ENCODE assay signal across 21 mouse cellular contexts in the genomic region with DNA sequence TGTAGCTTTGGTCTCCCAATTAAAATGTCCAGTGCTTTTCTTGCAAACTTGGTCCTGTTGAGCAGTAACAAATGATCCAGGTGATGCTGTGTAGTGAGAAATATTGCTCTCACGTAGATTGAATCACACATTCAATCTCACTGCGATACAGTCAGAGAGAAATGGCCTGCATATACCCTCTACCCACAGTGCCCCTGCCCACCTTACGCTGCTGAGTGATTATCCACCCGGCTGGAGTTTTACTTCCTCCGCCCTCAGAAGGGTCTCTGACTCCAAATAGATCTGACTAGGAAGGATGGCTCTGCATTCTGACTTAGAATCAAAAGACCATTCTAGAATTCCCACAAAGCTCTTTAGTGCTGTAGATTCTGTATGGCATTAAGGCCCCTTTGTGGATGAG. TPM values are rescaled to one million over a fixed set of nuclear protein-coding genes. Genes with fewer than 3 reads are reported as not detected.
DNase-seq lines count a peak whose midpoint lies in the region; ATAC-seq lines count a peak whose summit lies in the region.
"Had no signal": no experiment of that assay in that cellular context is flagged by ENCODE, and none has a peak within 500 bp of the region (broad histone marks: within the 10 kb centered on the region; RNA-seq: fewer than 3 reads in every experiment).

No protein-coding gene starts in this region.

- no peak overlapping the region for H3K9ac ChIP-seq in midbrain, embryonic 11.5 days (ENCODE audit: low read length)
- no peak overlapping the region for H3K9ac ChIP-seq in midbrain, embryonic 13.5 days (replicated peaks)
- no peak overlapping the region for H3K9ac ChIP-seq in limb, embryonic 12.5 days (replicated peaks)
- no peak overlapping the region for H3K9ac ChIP-seq in neural tube, embryonic 15.5 days (replicated peaks)
- H3K9ac ChIP-seq: embryonic facial prominence, embryonic 15.5 days had no signal

- H3K4me2 ChIP-seq in midbrain, embryonic 11.5 days: no peak overlapping the region
- no peak overlapping the region for H3K4me2 ChIP-seq in midbrain, embryonic 13.5 days (replicated peaks)
- H3K4me2 ChIP-seq in limb, embryonic 12.5 days: no peak overlapping the region
- no peak overlapping the region for H3K4me2 ChIP-seq in neural tube, embryonic 15.5 days
- H3K4me2 ChIP-seq: embryonic facial prominence, embryonic 15.5 days had no signal

- 0 out of 2 replicates have a peak, but pooled peaks cover 3% of the 10 kb centered on the region for H3K4me1 ChIP-seq in midbrain, embryonic 11.5 days (ENCODE audit: control insufficient read depth, insufficient read depth, low read length)
- peaks cover 14% of the 10 kb centered on the region for H3K4me1 ChIP-seq in midbrain, embryonic 13.5 days (replicated peaks)
- H3K4me1 ChIP-seq in limb, embryonic 10.5 days: peaks cover 19% of the 10 kb centered on the region
- peaks cover 24% of the 10 kb centered on the region for H3K4me1 ChIP-seq in limb, embryonic 12.5 days (replicated peaks)
- H3K4me1 ChIP-seq in neural tube, embryonic 15.5 days: peaks cover 7% of the 10 kb centered on the region
- H3K4me1 ChIP-seq: embryonic facial prominence, embryonic 15.5 days had no signal

- DNase-seq in midbrain, embryonic 11.5 days (ENCODE audit: low spot score, missing footprints): peak; percentile 66
- no peak for DNase-seq in limb, embryonic 10.5 days (ENCODE audit: low spot score)
- no peak for DNase-seq in kidney, adult 8-10 months
- DNase-seq: adrenal gland, adult 8-10 months; adrenal gland, postnatal 36 days; cerebellum, adult 2 months; cerebellum, postnatal 10 days; gastrocnemius, adult 2 months; gastrocnemius, postnatal 36 days; heart, postnatal 10 days; heart, postnatal 4 days had no signal

- no peaks in the 10 kb centered on the region for H3K27me3 ChIP-seq in midbrain, embryonic 11.5 days (ENCODE audit: control insufficient read depth, insufficient read depth, low read length)
- H3K27me3 ChIP-seq in midbrain, embryonic 13.5 days: no peaks in the 10 kb centered on the region; the same call in 1 of the 2 replicates
- 0 out of 2 replicates have a peak, but pooled peaks cover 4% of the 10 kb centered on the region for H3K27me3 ChIP-seq in limb, embryonic 10.5 days (ENCODE audit: low read depth, poor library complexity, severe bottlenecking)
- H3K27me3 ChIP-seq in limb, embryonic 12.5 days: no peaks in the 10 kb centered on the region
- H3K27me3 ChIP-seq in neural tube, embryonic 15.5 days (replicated peaks): no peaks in the 10 kb centered on the region
- H3K27me3 ChIP-seq: embryonic facial prominence, embryonic 15.5 days had no signal

- ATAC-seq in midbrain, embryonic 11.5 days (ENCODE audit: low FRiP score): no peak
- ATAC-seq in midbrain, embryonic 13.5 days: no peak
- no peak for ATAC-seq in limb, embryonic 12.5 days (ENCODE audit: insufficient number of reproducible peaks, insufficient read depth, low FRiP score, low TSS enrichment, low read depth)
- peak; percentile 22; the same call in 1 of the 2 replicates for ATAC-seq in neural tube, embryonic 15.5 days (ENCODE audit: low FRiP score)
- ATAC-seq in inflammation-experienced regulatory T-cells, adult 6 months: no peak
- ATAC-seq: forebrain, embryonic 14.5 days had no signal

- H3K9me3 ChIP-seq in midbrain, embryonic 11.5 days (ENCODE audit: control insufficient read depth, low read length): no peaks in the 10 kb centered on the region
- H3K9me3 ChIP-seq in midbrain, embryonic 13.5 days: no peaks in the 10 kb centered on the region
- no peaks in the 10 kb centered on the region for H3K9me3 ChIP-seq in limb, embryonic 10.5 days (replicated peaks)
- H3K9me3 ChIP-seq in limb, embryonic 12.5 days: no peaks in the 10 kb centered on the region
- no peaks in the 10 kb centered on the region for H3K9me3 ChIP-seq in neural tube, embryonic 15.5 days (replicated peaks)
- H3K9me3 ChIP-seq: embryonic facial prominence, embryonic 15.5 days; forebrain, embryonic 10.5 days; heart, embryonic 10.5 days had no signal

- no peak overlapping the region for H3K27ac ChIP-seq in midbrain, embryonic 11.5 days (ENCODE audit: low read depth, low read length)
- H3K27ac ChIP-seq in midbrain, embryonic 13.5 days: no peak overlapping the region
- H3K27ac ChIP-seq in limb, embryonic 10.5 days: peak overlapping the region; percentile 74
- H3K27ac ChIP-seq in limb, embryonic 12.5 days: peak overlapping the region; percentile 83
- H3K27ac ChIP-seq in neural tube, embryonic 15.5 days (replicated peaks): peak overlapping the region; percentile 37; the same call in 1 of the 2 replicates
- H3K27ac ChIP-seq: embryonic facial prominence, embryonic 15.5 days; gastrocnemius, adult 2 months; heart, embryonic 10.5 days had no signal

- no peaks in the 10 kb centered on the region for H3K36me3 ChIP-seq in midbrain, embryonic 11.5 days (ENCODE audit: control insufficient read depth, insufficient read depth, low read length)
- H3K36me3 ChIP-seq in midbrain, embryonic 13.5 days: no peaks in the 10 kb centered on the region
- no peaks in the 10 kb centered on the region for H3K36me3 ChIP-seq in limb, embryonic 10.5 days
- no peaks in the 10 kb centered on the region for H3K36me3 ChIP-seq in limb, embryonic 12.5 days
- H3K36me3 ChIP-seq in neural tube, embryonic 15.5 days: no peaks in the 10 kb centered on the region
- H3K36me3 ChIP-seq: embryonic facial prominence, embryonic 15.5 days; forebrain, embryonic 10.5 days; heart, embryonic 10.5 days had no signal

- H3K4me3 ChIP-seq in midbrain, embryonic 11.5 days (ENCODE audit: low read depth, low read length): no peak overlapping the region
- no peak overlapping the region for H3K4me3 ChIP-seq in midbrain, embryonic 13.5 days (replicated peaks)
- H3K4me3 ChIP-seq in limb, embryonic 10.5 days: no peak overlapping the region
- H3K4me3 ChIP-seq in limb, embryonic 12.5 days (replicated peaks): no peak overlapping the region
- no peak overlapping the region for H3K4me3 ChIP-seq in neural tube, embryonic 15.5 days (replicated peaks)
- H3K4me3 ChIP-seq: embryonic facial prominence, embryonic 15.5 days; erythroblast, embryonic 14.5 days; forebrain, embryonic 10.5 days; gastrocnemius, adult 2 months; heart, embryonic 10.5 days had no signal

- WGBS in midbrain, embryonic 11.5 days: 84% methylated on average over 5 of the region's 5 CpGs
- WGBS in midbrain, embryonic 13.5 days: 74% methylated on average over 5 of the region's 5 CpGs
- 90% methylated on average over 5 of the region's 5 CpGs for WGBS in limb, embryonic 10.5 days
- 89% methylated on average over 5 of the region's 5 CpGs for WGBS in limb, embryonic 12.5 days
- 49% methylated on average over 5 of the region's 5 CpGs for WGBS in neural tube, embryonic 15.5 days

RNA-seq across cellular contexts. Expression of gene Gm973, which starts 32.4 kb away (rescaled TPM):
- polyA plus RNA-seq in midbrain, embryonic 11.5 days (2014; fragmentation: Nextera tagmentation; extraction: Ambion mirVana): 7.0 and 7.1 TPM in 2 replicates
- 7.2 and 8.8 TPM in 2 replicates for polyA plus RNA-seq in midbrain, embryonic 13.5 days (2015; fragmentation: Nextera tagmentation; extraction: Ambion mirVana)
- 0.18 and 0.55 TPM in 2 replicates for polyA plus RNA-seq in limb, embryonic 10.5 days (2016; fragmentation: Nextera tagmentation; extraction: Ambion mirVana)
- 1.0 and 1.1 TPM in 2 replicates for polyA plus RNA-seq in limb, embryonic 12.5 days (2016; fragmentation: Nextera tagmentation; extraction: Ambion mirVana)
- 9.6 and 10.0 TPM in 2 replicates for polyA plus RNA-seq in neural tube, embryonic 15.5 days (2015; fragmentation: Nextera tagmentation; extraction: Ambion mirVana)
- 1 to 10 TPM in 1 of 3 experiments, not detected in 2; 1.8 TPM for polyA plus RNA-seq in inflammation-experienced regulatory T-cells, adult 6 months (2017; shearing (Covaris generic))
- polyA plus RNA-seq: erythroblast, embryonic 14.5 days; heart, embryonic 14.5 days had no signal

Comparison
In these comparisons a context has a peak if more than half of its experiments do, and no peak if none do; other contexts are left out.
1. H3K27ac ChIP-seq: peak in limb, embryonic 10.5 days (single experiment), limb, embryonic 12.5 days (single experiment) and neural tube, embryonic 15.5 days (single experiment); none in midbrain, embryonic 11.5 days (single experiment) and midbrain, embryonic 13.5 days (single experiment).